Mouse (Mus musculus) CH12.LX (cell line): ENCODE data around the gene Reep1. TPM values are rescaled to one million over a fixed set of nuclear protein-coding genes. Genes with fewer than 3 reads are reported as not detected.

Experiments
- DNase-seq: peaks from one replicate; pipeline ENCODE4 v3.0.0-alpha.2; 2013; ENCODE audit errors: extremely low read depth
- H3K27ac ChIP-seq: 2 replicates; pipeline ENCODE4 v1.5.1; 2012; ENCODE audit warnings: low read depth, mild to moderate bottlenecking, control low read depth, moderate library complexity; ENCODE audit not compliant: insufficient read depth
- H3K27me3 ChIP-seq: replicated peaks from 2 replicates; pipeline ENCODE3; 2012; ENCODE audit warnings: inconsistent platforms
- H3K36me3 ChIP-seq, 2 experiments: replicated peaks in 1 of 2; 2 replicates each; pipeline versions ENCODE3 to v1.6.1; 2012; ENCODE audit warnings: inconsistent platforms in 1 of 2, low read length in 1 of 2, mild to moderate bottlenecking in 1 of 2, mixed read lengths in 1 of 2, moderate library complexity in 1 of 2; ENCODE audit not compliant: control insufficient read depth in 1 of 2, insufficient read depth in 1 of 2
- H3K4me1 ChIP-seq, 2 experiments: 2 replicates each; pipeline ENCODE4 v1.6.1; 2012; ENCODE audit warnings: inconsistent platforms in 1 of 2, moderate library complexity in 1 of 2; ENCODE audit not compliant: insufficient read depth in 2 of 2, control insufficient read depth in 1 of 2
- H3K4me2 ChIP-seq: 2 replicates; pipeline ENCODE4 v1.6.1; 2012; ENCODE audit warnings: low read depth, mild to moderate bottlenecking, control low read depth; ENCODE audit not compliant: poor library complexity, insufficient read depth, severe bottlenecking
- H3K4me3 ChIP-seq, 3 experiments: fragments of 150-350 bp in 1 of 3; sonication (generic) in 1 of 3; replicated peaks in 1 of 3; 2 replicates each; pipeline versions ENCODE3 to v1.5.1; 2011 to 2012; ENCODE audit warnings: low read depth in 2 of 3, low read length in 2 of 3, mild to moderate bottlenecking in 2 of 3, moderate library complexity in 2 of 3, control low read depth in 1 of 3, improper control_type of control experiment in 1 of 3, inconsistent platforms in 1 of 3, mixed read lengths in 1 of 3; ENCODE audit not compliant: poor library complexity in 1 of 3
- H3K79me2 ChIP-seq: replicated peaks from 2 replicates; pipeline ENCODE4 v1.6.1; 2012; ENCODE audit warnings: mild to moderate bottlenecking, moderate library complexity; ENCODE audit not compliant: control insufficient read depth, poor library complexity, insufficient read depth, severe bottlenecking; ENCODE audit errors: extremely low read depth
- H3K9ac ChIP-seq: 2 replicates; pipeline ENCODE4 v1.6.1; 2012; ENCODE audit warnings: low read depth, mild to moderate bottlenecking, control low read depth, moderate library complexity; ENCODE audit not compliant: insufficient read depth
- H3K9me3 ChIP-seq: replicated peaks from 2 replicates; pipeline ENCODE3; 2012; ENCODE audit warnings: low read length, inconsistent platforms, mixed read lengths
- CTCF ChIP-seq, 2 experiments: IDR thresholded peaks in 1 of 2; conservative IDR thresholded peaks in 1 of 2; 2 replicates each; pipeline ENCODE4 v1.5.1; 2011 to 2012; ENCODE audit warnings: low read depth in 2 of 2, low read length in 2 of 2, improper control_type of control experiment in 1 of 2, inconsistent platforms in 1 of 2, mild to moderate bottlenecking in 1 of 2, moderate library complexity in 1 of 2
- E2F4 ChIP-seq: IDR thresholded peaks from 2 replicates; pipeline ENCODE4 v1.6.1; 2011; ENCODE audit warnings: low read depth, low read length, improper control_type of control experiment; ENCODE audit not compliant: insufficient replicate concordance
- ELF1 ChIP-seq: IDR thresholded peaks from 2 replicates; pipeline ENCODE4 v1.6.1; 2014; ENCODE audit warnings: low read depth, mild to moderate bottlenecking, inconsistent platforms, low read length, improper control_type of control experiment
- ETS1 ChIP-seq: conservative IDR thresholded peaks from 2 replicates; pipeline ENCODE4 v1.6.1; 2012; ENCODE audit warnings: low read depth, mild to moderate bottlenecking, inconsistent platforms, low read length, improper control_type of control experiment, moderate library complexity
- IRF4 ChIP-seq: IDR thresholded peaks from 2 replicates; pipeline ENCODE4 v1.6.1; 2014; ENCODE audit warnings: low read depth, mild to moderate bottlenecking, inconsistent platforms, low read length, improper control_type of control experiment
- MEF2A ChIP-seq: IDR thresholded peaks from 2 replicates; pipeline ENCODE4 v1.6.1; 2014; ENCODE audit warnings: low read depth, mild to moderate bottlenecking, inconsistent platforms, low read length, improper control_type of control experiment, borderline replicate concordance
- PAX5 ChIP-seq: IDR thresholded peaks from 2 replicates; pipeline ENCODE4 v1.6.1; 2012; ENCODE audit warnings: low read length, inconsistent platforms, mixed read lengths
- RAD21 ChIP-seq: IDR thresholded peaks from 2 replicates; pipeline ENCODE4 v1.6.1; 2011; ENCODE audit warnings: low read depth, mild to moderate bottlenecking, low read length, improper control_type of control experiment, moderate library complexity
- RCOR1 ChIP-seq: conservative IDR thresholded peaks from 2 replicates; pipeline ENCODE4 v1.6.1; 2012; ENCODE audit warnings: low read depth, mild to moderate bottlenecking, inconsistent platforms, low read length, improper control_type of control experiment
- SIN3A ChIP-seq: IDR thresholded peaks from 2 replicates; pipeline ENCODE4 v1.6.1; 2012; ENCODE audit warnings: low read length, improper control_type of control experiment, inconsistent platforms
- SMC3 ChIP-seq: IDR thresholded peaks from 2 replicates; pipeline ENCODE4 v1.6.1; 2011; ENCODE audit warnings: low read depth, low read length, improper control_type of control experiment
- TBP ChIP-seq: conservative IDR thresholded peaks from 2 replicates; pipeline ENCODE4 v1.6.1; 2011; ENCODE audit warnings: low read depth, low read length, improper control_type of control experiment
- TCF12 ChIP-seq: IDR thresholded peaks from 2 replicates; pipeline ENCODE4 v1.6.1; 2014; ENCODE audit warnings: low read depth, mild to moderate bottlenecking, inconsistent platforms, low read length, improper control_type of control experiment
- USF1 ChIP-seq: IDR thresholded peaks from 2 replicates; pipeline ENCODE4 v1.6.1; 2014; ENCODE audit warnings: low read depth, mild to moderate bottlenecking, inconsistent platforms, low read length, improper control_type of control experiment
- ZC3H11A ChIP-seq: IDR thresholded peaks from 2 replicates; pipeline ENCODE4 v1.6.1; 2012; ENCODE audit warnings: low read depth, mild to moderate bottlenecking, inconsistent platforms, low read length, improper control_type of control experiment
- ZKSCAN1 ChIP-seq: IDR thresholded peaks from 2 replicates; pipeline ENCODE4 v1.6.1; 2012; ENCODE audit warnings: low read depth, inconsistent platforms, low read length, improper control_type of control experiment, borderline replicate concordance
- ZNF384 ChIP-seq: IDR thresholded peaks from 2 replicates; pipeline ENCODE4 v1.6.1; 2012; ENCODE audit warnings: low read depth, low read length, improper control_type of control experiment, inconsistent platforms
- dilution Hi-C: fragments of 300-500 bp; cut with MboI; formaldehyde crosslinking; loops from 2 replicates; pipeline ENCODE4 v1.14.3; 2020; ENCODE audit warnings: low sequenced_read_pairs; ENCODE audit not compliant: extremely low pct_unique_long_range_greater_than_20kb, extremely low pct_ligation_motif_present
- in situ Hi-C: fragments of 300-500 bp; cut with MboI; formaldehyde crosslinking; loops from 3 replicates; pipeline ENCODE4 v1.14.3; 2019; ENCODE audit warnings: low sequenced_read_pairs, low pct_ligation_motif_present, low pct_unique_long_range_greater_than_20kb, mixed read lengths
- polyA plus RNA-seq: library from polyadenylated mRNA; unstranded; fragments of >175 nt; gene quantifications from 2 replicates; pipeline ENCODE4 v1.2.1, GENCODE M21; 2012; ENCODE audit warnings: low read depth; ENCODE audit not compliant: insufficient read length
- total RNA-seq, 2 experiments: library from RNA; depleted of rRNA; stranded (reverse); fragments of 300-350 nt in 1 of 2; fragments of >200 nt in 1 of 2; gene quantifications; 2 replicates each; pipeline ENCODE4 v1.2.3; 2012 to 2014

Reep1 gene
- total and polyA plus RNA-seq, 3 experiments: 0.33 to 1.3 (median 1.2) TPM

DNA sequence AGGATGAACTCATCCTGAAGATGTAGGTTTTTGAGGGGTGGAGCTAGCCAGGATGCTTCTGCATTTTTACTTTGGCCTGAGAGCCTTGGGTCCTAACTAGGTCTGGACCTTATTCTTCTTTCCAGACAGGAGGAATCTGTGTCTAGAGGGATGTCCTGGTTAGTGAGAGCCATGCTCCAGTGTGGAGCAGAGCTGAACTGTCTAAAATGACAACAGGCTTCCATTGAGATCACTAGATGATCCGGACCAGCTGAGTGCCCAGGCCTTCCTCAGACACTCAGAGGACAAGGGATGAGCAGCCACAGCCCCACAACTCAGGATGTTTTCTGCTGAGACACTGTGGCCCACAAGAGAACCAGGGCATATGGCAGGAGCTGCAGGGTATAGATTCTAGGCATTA lies 96.2 kb downstream of the Reep1 start:
- H3K27me3 ChIP-seq: peaks cover 3% of the 10 kb centered on the region
- H3K4me3 ChIP-seq: no peak overlapping the region
- dilution Hi-C loops (no loop called here), in situ Hi-C loops (loop anchor here (10.0 to 25.0 kb wide), 5 partner anchors 119 to 649 kb away; partner anchors contain the start of genes Kdm3a and Rmnd5a)
- H3K4me1 ChIP-seq: peaks cover 0 to 5% of the 10 kb centered on the region in 2 experiments; a peak in 2 of 4 replicates
- TF ChIP-seq ETS1: no peak
- no peak for TF ChIP-seq RAD21
- TF ChIP-seq ZKSCAN1: no peak
- TF ChIP-seq SMC3: no peak
- no peak for TF ChIP-seq PAX5
- TF ChIP-seq ELF1: no peak
- no peak for TF ChIP-seq RCOR1
- no peak for TF ChIP-seq SIN3A
- TF ChIP-seq E2F4: no peak
- no peak for TF ChIP-seq IRF4
- TF ChIP-seq TBP: no peak
- TF ChIP-seq TCF12: no peak
- TF ChIP-seq USF1: no peak
- TF ChIP-seq MEF2A: no peak
- peaks cover 0 to 4% of the 10 kb centered on the region in 2 experiments for H3K36me3 ChIP-seq
- H3K27ac ChIP-seq: no peak overlapping the region
- no peaks in the 10 kb centered on the region for H3K79me2 ChIP-seq
- H3K9me3 ChIP-seq: no peaks in the 10 kb centered on the region
- no peak overlapping the region for H3K9ac ChIP-seq
- DNase-seq: no peak
- no peak overlapping the region for H3K4me2 ChIP-seq

DNA sequence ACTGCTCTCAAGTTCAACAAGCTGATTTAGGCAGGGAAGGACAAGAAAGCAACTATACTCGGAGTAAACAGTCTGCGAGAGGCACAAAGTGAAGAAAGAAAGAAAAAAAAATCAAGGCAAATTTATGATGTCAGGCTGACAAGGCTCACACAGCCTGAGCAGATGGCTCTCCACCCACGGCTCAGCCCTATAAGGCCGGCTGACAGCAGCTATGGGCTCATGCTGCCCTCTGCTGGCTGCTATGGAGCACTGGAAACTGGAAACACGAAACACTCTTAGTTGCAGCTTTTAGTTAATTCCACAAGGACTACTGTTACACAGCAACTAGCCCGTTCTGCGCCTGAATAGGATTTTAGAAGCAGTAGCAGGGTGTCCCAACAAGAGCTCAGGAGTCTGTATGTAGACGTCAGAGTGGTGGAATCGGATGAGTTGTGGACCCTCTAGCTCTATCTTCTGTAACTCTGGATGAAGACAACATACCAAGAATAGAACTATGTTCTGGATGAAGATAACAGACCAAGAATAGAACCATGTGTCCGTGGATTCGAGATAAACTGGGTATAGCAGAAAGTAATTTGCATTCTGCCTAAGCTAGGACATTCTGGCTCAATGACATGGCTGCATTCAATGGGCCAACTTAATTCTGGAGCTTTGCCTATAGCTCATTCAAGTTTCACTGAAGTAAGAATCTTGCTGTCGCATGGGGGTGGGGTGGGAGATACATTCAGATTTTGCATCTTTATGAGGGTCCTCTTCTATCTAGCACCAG lies 96.9 kb downstream of the Reep1 start:
- in situ Hi-C loops: loop anchor here (10.0 to 25.0 kb wide), 5 partner anchors 119 to 649 kb away; partner anchors contain the start of genes Kdm3a and Rmnd5a
- no peaks in the 10 kb centered on the region for H3K9me3 ChIP-seq

More for the DNA sequence above, 96.9 kb downstream of the Reep1 start:
- H3K36me3 ChIP-seq: peaks cover 0 to 9% of the 10 kb centered on the region in 2 experiments
- dilution Hi-C loops: no loop called here
- peaks cover 0 to 5% of the 10 kb centered on the region in 2 experiments; a peak in 2 of 4 replicates for H3K4me1 ChIP-seq
- 0 out of 2 replicates have a peak overlapping the region, but pooled peaks have one; percentile 16 for H3K4me2 ChIP-seq
- H3K27ac ChIP-seq: no peak overlapping the region
- no peak overlapping the region for H3K9ac ChIP-seq
- DNase-seq: peak; percentile 82
- no peaks in the 10 kb centered on the region for H3K79me2 ChIP-seq
- H3K27me3 ChIP-seq: peaks cover 3% of the 10 kb centered on the region
- TF ChIP-seq TBP (no peak), ZNF384 (peak; percentile 41; the same call in 1 of the 2 replicates), SMC3 (peak; percentile 94), CTCF (conservative IDR thresholded peaks at IDR 0.05 in 1 of 2, IDR thresholded peaks at IDR 0.05 in 1 of 2; ENCODE audit: low read depth in 2 of 2, low read length in 2 of 2) (peak; percentile 67 to 94), ZC3H11A (peak; percentile 61; the same call in 1 of the 2 replicates), USF1 (no peak), RAD21 (peak; percentile 100), E2F4 (no peak)
- TF ChIP-seq, all 38 proteins: peak for 5
- H3K4me3 ChIP-seq: no peak overlapping the region
